Comparison of ENCODE assay signal across 8 mouse cellular contexts in genomic region chr5:108433804-108434587, GRCm38 (mm10). TPM values are rescaled to one million over a fixed set of nuclear protein-coding genes. Genes with fewer than 3 reads are reported as not detected.
A peak's percentile ranks its signal among the peaks of the same experiment; 100 is the strongest.
DNase-seq lines count a peak whose midpoint lies in the region; ATAC-seq lines count a peak whose summit lies in the region.

Gene Atp5k (minus strand): TSS chr5:108434448.

- H3K79me2 ChIP-seq in macrophage (ENCODE audit: inconsistent target): peaks cover 18% of the 10 kb centered on the region

- peak; percentile 94 for DNase-seq in T-cell, adult 2 months (ENCODE audit: low spot score)
- peak; percentile 94 to 97 for DNase-seq in cerebellum, postnatal 36 days
- peak; percentile 94 for DNase-seq in gastrocnemius, adult 18-20 months (ENCODE audit: low spot score)
- peak; percentile 95 for DNase-seq in left cerebral cortex, adult 18-20 months (ENCODE audit: low spot score in 2 of 2)
- peak; percentile 95 for DNase-seq in right cerebral cortex, adult 18-20 months
- DNase-seq in urinary bladder, postnatal 10 days (ENCODE audit: low spot score): peak; percentile 83

- H3K4me3 ChIP-seq in hindbrain, embryonic 16.5 days (ENCODE audit: low read length): peak within 1 kb of the TSS; percentile 78
- peak within 1 kb of the TSS; percentile 100 for H3K4me3 ChIP-seq in macrophage (ENCODE audit: inconsistent target)

- H3K36me3 ChIP-seq in hindbrain, embryonic 16.5 days (ENCODE audit: control insufficient read depth, insufficient read depth, low read length): peaks cover 10% of the 10 kb centered on the region
- H3K36me3 ChIP-seq in macrophage (ENCODE audit: inconsistent target): peaks cover 29% of the 10 kb centered on the region

- H3K4me1 ChIP-seq in hindbrain, embryonic 16.5 days (ENCODE audit: control insufficient read depth, insufficient read depth, low read depth, low read length): peaks cover 12% of the 10 kb centered on the region

- H3K27ac ChIP-seq in hindbrain, embryonic 16.5 days (ENCODE audit: low read depth, low read length): peak within 1 kb of the TSS; percentile 57
- peak within 1 kb of the TSS; percentile 61 for H3K27ac ChIP-seq in macrophage

- peak within 1 kb of the TSS; percentile 88 for H3K4me2 ChIP-seq in hindbrain, embryonic 16.5 days (ENCODE audit: low read length)

- no peaks in the 10 kb centered on the region; the same call in 1 of the 2 replicates for H3K27me3 ChIP-seq in hindbrain, embryonic 16.5 days (replicated peaks; ENCODE audit: control insufficient read depth, insufficient read depth, low read length)

- peak within 1 kb of the TSS; percentile 85 for H3K9ac ChIP-seq in hindbrain, embryonic 16.5 days (ENCODE audit: low read depth, low read length)

- under 1% methylated on average over 42 of the region's 42 CpGs for WGBS in hindbrain, embryonic 16.5 days
- 2% methylated on average over 41 of the region's 42 CpGs for WGBS in macrophage (ENCODE audit: missing documents)

- ATAC-seq in hindbrain, embryonic 16.5 days: peak; percentile 94

- H3K9me3 ChIP-seq in hindbrain, embryonic 16.5 days (ENCODE audit: control insufficient read depth, low read length): no peaks in the 10 kb centered on the region

RNA-seq across cellular contexts. Expression of gene Atp5k, which starts in this region (rescaled TPM):
- total RNA-seq in gastrocnemius, adult 18-20 months (2021): 100 to 1,000 TPM; 765 to 857 TPM
- 329 and 384 TPM in 2 replicates for polyA plus RNA-seq in hindbrain, embryonic 16.5 days (2015; fragmentation: Nextera tagmentation; extraction: Ambion mirVana)
- 100 to 1,000 TPM; 232 to 256 TPM for total RNA-seq in left cerebral cortex, adult 18-20 months (2021)
- 100 to 1,000 TPM in 4 of 26 experiments, 10 to 100 TPM in 21, 1 to 10 TPM in 1; 6.4 to 146 (median 47.1) TPM for total RNA-seq in macrophage (2018; cell fraction: chromatin; rRNA removed)
- total RNA-seq in macrophage (2018; cell fraction: cytosol; rRNA removed): 100 to 1,000 TPM; 208 to 352 (median 256) TPM
- total RNA-seq in macrophage (2018; cell fraction: nucleus; rRNA removed): 100 to 1,000 TPM in 6 of 26 experiments, 10 to 100 TPM in 20; 14.0 to 197 (median 70.2) TPM
- 215 to 532 TPM (median 387 TPM) in 3 replicates for polyA plus RNA-seq in macrophage (2018)

Comparison
In these comparisons a context has a peak if more than half of its experiments do, and no peak if none do; other contexts are left out.
1. Peak in every context shown above with its lines: DNase-seq, ATAC-seq, H3K4me3 ChIP-seq and H3K27ac ChIP-seq.